Mouse (Mus musculus): ENCODE data around the gene Iqcg. TPM values are rescaled to one million over a fixed set of nuclear protein-coding genes. Genes with fewer than 3 reads are reported as not detected.

Gene Iqcg
- polyA plus RNA-seq, 1 experiment from 2014 or later = 5.5 TPM

MicroRNAs within 50 kb of the gene (microRNA counts, 519-probe panel; counts per million panel counts)
- microRNA mmu-miR-1947 = not detected

Small RNAs within 50 kb of the gene (microRNA-seq; reads per million reads assigned to microRNA genes)
- gene Gm22231 (not detected), gene Mir1947 (4.7 reads per million, percentile 19 among the genes with 10 or more reads in this experiment)

Other genes with a start within 250 kb of the Iqcg start
- gene Smbd1, start 245.7 kb downstream of the Iqcg start, polyA plus RNA-seq (2015; fragmentation: Nextera tagmentation; extraction: Ambion mirVana) = not detected in 2 replicates
- gene Fyttd1, start 178.7 kb downstream of the Iqcg start, polyA plus RNA-seq (2015; fragmentation: Nextera tagmentation; extraction: Ambion mirVana) = 100 and 112 TPM in 2 replicates
- gene Rubcn, start 178.5 kb downstream of the Iqcg start, polyA plus RNA-seq (2015; fragmentation: Nextera tagmentation; extraction: Ambion mirVana) = 27.6 and 28.3 TPM in 2 replicates
- 39.2 and 49.2 TPM in 2 replicates for gene Lrch3, start 142.1 kb downstream of the Iqcg start, polyA plus RNA-seq (2015; fragmentation: Nextera tagmentation; extraction: Ambion mirVana)
- gene Rpl35a, start 235 bp upstream of the Iqcg start, polyA plus RNA-seq (2015; fragmentation: Nextera tagmentation; extraction: Ambion mirVana) = 600 and 645 TPM in 2 replicates
- 2.0 and 3.7 TPM in 2 replicates for gene Lmln, start 6.3 kb upstream of the Iqcg start, polyA plus RNA-seq (2015; fragmentation: Nextera tagmentation; extraction: Ambion mirVana)
- gene Osbpl11, start 128.9 kb upstream of the Iqcg start, polyA plus RNA-seq (2015; fragmentation: Nextera tagmentation; extraction: Ambion mirVana) = 18.5 and 19.3 TPM in 2 replicates
- 81.5 and 86.7 TPM in 2 replicates for gene Snx4, start 195.2 kb upstream of the Iqcg start, polyA plus RNA-seq (2015; fragmentation: Nextera tagmentation; extraction: Ambion mirVana)

Measured in neural tube, embryonic 13.5 days (tissue).